Mouse (Mus musculus): Measurements from ENCODE around the gene Vipas39.

The Vipas39 gene

DNA sequence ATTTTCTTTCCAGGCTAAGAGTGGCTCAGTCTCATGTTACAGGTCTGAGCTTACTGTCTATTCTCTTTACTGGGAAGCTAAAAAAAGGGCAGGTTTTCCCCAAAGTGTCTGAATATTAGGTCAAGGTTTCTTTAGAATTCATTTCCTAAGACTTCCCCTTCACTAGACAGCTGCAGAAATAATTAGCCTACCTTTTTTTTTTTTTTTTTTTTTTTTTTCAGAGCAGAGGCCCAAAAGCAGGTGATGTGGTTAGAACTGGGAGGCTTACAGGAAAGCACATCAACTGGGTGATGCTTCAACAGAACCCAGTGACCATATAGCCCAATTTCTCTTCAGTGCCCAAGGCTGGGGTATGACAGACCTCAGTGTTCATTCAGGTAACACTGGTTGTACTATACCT lies 69.7 kb downstream of the Vipas39 start:
- no peak for DNase-seq (ENCODE audit: low spot score)

DNA sequence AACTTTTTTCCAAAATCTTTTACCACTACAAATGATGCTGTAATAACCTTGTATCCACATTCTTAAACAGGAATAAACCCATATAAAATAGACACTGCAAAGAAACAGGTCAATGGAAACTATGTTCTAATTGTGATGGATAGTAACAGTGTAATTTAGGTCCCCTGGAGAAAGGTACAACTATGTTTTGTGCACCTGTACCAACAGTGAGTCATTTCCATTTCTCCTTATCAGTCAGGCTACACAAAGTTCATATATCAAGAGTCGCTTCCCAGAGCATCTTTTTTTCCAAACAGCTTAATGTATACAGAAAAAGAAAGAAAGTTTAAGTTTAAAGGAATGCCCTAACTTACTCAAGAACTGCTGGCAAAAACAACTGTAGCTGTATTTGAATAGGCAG lies 71.0 kb downstream of the Vipas39 start:
- no peak for DNase-seq (ENCODE audit: low spot score)

DNA sequence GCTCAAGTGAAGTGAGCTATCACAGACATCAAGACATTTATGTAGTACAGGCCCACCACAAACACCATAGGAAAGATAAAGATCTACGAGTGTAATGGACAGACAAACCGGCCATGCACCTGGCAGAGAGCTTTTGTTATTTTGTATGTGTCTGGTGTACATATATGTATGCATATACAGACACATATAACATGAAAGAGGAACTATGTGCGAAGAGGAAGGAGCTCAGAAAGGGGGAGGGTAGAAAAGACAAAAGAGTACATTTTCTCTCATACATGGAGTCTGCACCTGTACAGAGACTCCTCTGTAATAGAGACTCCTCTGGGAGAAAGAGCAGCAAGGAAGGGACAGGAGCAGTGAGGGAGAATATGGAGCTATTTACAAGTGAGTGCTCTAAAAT lies 73.0 kb downstream of the Vipas39 start:
- DNase-seq (ENCODE audit: low spot score): no peak

Measured in testis, postnatal 10 days (tissue).